Mouse (Mus musculus) c-Kit-positive CD71-positive TER-119-positive erythroid progenitor cells, embryonic 14.5 days (primary cell): ENCODE results near the gene Prpf40b.
A peak's percentile ranks its signal among the peaks of the same experiment; 100 is the strongest.
"Not testable (repeated sequence)": the region's sequence is repeated elsewhere in the genome, so short reads cannot be mapped to it uniquely, and the experiment has no call there.

Experiments
- DNase-seq: peaks from one replicate; pipeline ENCODE4 v3.0.0-alpha.2; 2013; ENCODE audit warnings: low spot score

Gene Prpf40b

DNA sequence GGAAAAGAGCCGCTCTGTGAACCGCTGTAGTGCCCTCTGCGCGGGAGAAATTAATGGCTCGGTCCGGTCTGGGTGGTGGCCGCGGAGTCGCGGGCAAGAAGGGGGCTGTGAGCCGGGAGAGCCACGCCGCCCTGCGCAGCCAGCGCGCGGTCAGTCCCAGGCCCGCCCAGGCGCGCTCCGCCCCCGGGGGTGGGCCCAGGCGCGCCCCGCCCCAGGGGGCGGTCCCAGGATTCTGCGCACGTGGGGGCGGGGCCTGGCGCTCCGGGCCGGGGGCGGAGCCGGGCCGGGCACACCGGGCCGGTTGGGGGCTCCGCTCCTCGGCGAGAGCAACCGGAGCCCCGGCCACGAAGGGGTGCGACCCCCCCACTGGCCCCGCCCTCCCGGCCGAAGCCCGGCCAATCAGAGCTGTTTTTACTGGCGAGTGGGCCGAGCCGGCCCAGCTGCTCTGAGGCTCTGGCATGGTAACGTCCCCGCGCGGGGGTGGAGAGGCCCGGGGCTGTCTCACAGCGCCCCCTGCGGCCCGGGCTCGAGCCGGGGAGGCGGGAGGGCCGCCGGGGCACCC, at the start of gene Prpf40b:
TSS of gene Prpf40b (plus strand) at position 275 of the 562 bp plus-strand sequence.
- DNase-seq, result peak; percentile 62

GRCm38 (mm10) chr15:99246736-99247135, 48.2 kb upstream of the Prpf40b start:
- DNase-seq, result not testable (repeated sequence)

DNA sequence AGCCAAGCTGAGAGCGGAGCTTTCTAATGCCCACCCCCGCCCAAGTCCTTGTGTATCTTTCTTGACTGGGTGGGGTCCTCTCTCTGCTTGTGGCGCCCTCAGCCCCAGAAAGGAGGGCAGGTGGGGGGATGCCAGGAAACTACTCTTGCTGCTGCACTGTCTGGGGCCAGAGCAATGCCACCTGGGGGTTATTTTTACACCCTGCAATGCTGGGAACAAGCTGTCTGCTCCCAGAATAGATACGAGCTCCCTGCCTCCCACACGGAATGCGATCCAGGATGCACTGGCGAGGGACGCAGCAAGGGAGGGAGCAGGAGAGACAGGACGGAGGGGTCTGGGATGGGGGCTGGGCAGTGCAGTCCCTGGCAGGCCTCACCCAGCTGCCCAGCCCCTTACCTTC, 45.9 kb upstream of the Prpf40b start:
- DNase-seq, result no peak

GRCm38 (mm10) chr15:99249938-99250337, 44.9 kb upstream of the Prpf40b start:
- DNase-seq, result no peak

DNA sequence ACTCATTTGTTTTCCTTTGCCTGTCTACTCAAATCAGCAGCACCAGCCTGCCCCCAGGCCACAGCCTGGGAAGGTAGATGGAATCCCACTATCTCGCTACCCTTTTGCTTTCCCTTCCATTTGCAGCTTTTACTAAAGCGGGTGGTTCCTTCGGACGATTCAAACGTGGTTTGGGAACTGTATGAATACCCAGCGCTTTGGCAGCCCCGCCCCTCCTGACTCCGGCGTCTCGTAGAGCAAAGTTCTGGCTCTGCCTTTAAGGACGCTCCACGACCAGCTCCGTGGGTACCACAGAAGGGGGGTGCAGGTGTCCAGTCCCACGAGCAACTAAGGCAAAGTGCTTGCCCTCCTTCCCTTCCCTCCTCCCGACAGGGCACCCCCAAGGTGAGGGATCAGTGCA, 43.8 kb upstream of the Prpf40b start:
- DNase-seq, result peak; percentile 27

GRCm38 (mm10) chr15:99251626-99252380, 43.1 kb upstream of the Prpf40b start, which contains the start of gene Mcrs1:
Gene Mcrs1 (minus strand): TSS chr15:99251961.
- peak; percentile 98 for DNase-seq

DNA sequence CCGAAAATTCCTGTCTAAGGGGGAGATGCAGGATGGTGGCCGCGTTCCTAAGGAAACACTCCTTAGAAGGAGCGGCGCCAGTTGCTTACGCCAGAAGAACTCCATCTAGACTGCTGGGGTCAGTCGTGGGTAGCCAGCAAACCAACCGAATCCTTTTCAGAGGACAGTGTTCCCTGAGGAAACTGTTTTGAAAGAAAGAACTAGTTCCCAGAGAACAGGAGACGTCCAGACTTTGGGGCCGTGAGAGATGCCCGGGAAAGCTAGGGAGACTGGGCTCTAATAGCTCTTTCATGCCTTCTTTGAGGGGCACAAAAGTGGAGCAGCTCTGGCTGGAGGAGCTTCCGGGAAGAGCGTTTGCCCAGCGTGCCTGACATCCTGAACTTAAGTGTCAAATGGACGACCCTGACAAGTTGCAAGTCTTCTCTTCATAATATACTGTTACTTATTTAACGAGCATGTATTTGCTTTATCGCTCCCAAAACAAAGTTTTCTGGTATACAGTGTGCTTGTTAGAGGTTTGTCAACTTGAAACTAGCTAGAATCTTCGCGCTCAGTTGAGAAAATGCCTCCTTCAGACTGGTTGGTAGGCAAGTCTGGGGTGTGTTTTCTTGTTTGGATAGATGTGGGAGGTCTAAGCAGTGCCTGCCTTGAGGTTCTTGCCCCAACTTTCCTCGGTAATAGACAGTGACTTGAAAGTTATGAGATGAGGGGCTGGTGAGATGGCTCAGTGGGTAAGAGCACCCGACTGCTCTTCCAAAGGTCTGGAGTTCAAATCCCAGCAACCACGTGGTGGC, 42.3 kb upstream of the Prpf40b start:
- peak; percentile 36 for DNase-seq

- DNase-seq, result not testable (repeated sequence)
These were observed 41.8 kb upstream of the Prpf40b start for GRCm38 (mm10) chr15:99253175-99253479.

- DNase-seq, result no peak
These were observed 41.1 kb upstream of the Prpf40b start for GRCm38 (mm10) chr15:99253772-99254171.

DNA sequence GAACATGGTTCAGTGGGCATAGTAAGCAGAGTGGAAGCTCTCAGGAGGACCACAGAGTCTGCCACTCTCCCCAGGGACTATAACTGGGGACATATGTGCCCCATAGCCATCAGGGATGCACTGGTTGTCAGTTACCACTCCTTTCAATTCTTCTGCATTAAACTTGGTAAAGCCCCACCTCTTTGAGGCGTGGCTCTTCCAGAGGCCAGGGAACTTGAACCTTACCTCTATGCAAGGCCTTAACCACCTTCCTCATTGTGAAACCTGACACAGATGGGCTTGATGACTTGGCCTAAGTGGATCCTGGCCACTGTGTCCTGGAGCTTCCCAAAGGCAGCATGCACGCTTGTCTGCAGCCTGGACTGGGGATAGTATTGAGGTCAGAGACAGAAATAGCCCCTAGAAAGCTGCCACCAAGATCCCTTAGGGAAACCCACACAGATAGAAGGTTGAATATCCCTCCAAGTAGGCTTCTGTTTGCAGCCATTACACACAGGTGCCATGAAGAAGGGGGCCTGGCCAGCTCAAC, 40.3 kb upstream of the Prpf40b start:
- no peak for DNase-seq

GRCm38 (mm10) chr15:99255241-99255749, 39.6 kb upstream of the Prpf40b start:
- no peak for DNase-seq

GRCm38 (mm10) chr15:99259167-99259729, 35.6 kb upstream of the Prpf40b start:
- no peak for DNase-seq

GRCm38 (mm10) chr15:99259730-99260252, 35.1 kb upstream of the Prpf40b start:
- DNase-seq, result peak; percentile 60

- no peak for DNase-seq
These were observed 32.2 kb upstream of the Prpf40b start for GRCm38 (mm10) chr15:99262702-99263101.

GRCm38 (mm10) chr15:99264363-99264762, 30.5 kb upstream of the Prpf40b start:
- no peak for DNase-seq

DNA sequence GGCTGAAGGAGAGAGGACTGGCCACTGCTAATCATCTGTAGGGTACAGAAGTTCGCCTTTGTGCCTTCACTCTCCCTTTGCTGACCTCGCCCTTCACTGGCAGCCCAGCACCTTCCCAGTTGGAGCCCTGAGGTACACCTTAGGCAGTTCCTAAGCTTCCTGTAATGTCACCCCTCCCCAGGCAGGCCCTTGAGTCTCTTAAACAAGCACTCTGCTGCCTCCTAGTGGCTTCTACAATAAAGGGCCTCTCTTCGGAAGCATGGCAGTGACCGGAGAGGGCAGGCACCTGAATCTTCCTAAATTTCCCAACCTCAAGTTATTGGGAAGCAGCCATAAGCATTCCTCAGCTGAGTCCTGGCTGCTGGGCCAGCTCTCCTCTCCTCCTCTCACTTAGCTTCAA, 29.2 kb upstream of the Prpf40b start:
- DNase-seq, result peak; percentile 68

GRCm38 (mm10) chr15:99276095-99276494, 18.8 kb upstream of the Prpf40b start:
- no peak for DNase-seq

GRCm38 (mm10) chr15:99278271-99278670, 16.6 kb upstream of the Prpf40b start:
- no peak for DNase-seq

DNA sequence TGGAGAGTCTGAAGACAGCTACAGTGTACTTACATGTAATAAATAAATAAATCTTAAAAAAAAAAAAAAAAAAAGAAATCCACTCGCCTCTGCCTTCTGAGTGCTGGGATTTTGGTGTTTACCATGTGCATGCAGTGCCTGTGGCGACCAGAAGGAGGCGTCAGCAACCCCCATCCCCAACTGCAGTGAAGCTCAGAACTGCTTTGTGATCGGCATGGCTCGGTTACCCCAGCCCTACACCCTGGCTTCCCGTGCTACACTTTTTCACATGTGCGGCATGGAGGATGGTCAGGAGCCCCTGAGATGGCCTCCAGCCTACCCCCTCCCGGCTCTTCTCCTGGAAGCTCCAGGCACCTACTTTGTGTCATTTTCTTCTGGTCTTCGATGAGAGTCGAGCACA, 11.4 kb upstream of the Prpf40b start:
- no peak for DNase-seq

DNA sequence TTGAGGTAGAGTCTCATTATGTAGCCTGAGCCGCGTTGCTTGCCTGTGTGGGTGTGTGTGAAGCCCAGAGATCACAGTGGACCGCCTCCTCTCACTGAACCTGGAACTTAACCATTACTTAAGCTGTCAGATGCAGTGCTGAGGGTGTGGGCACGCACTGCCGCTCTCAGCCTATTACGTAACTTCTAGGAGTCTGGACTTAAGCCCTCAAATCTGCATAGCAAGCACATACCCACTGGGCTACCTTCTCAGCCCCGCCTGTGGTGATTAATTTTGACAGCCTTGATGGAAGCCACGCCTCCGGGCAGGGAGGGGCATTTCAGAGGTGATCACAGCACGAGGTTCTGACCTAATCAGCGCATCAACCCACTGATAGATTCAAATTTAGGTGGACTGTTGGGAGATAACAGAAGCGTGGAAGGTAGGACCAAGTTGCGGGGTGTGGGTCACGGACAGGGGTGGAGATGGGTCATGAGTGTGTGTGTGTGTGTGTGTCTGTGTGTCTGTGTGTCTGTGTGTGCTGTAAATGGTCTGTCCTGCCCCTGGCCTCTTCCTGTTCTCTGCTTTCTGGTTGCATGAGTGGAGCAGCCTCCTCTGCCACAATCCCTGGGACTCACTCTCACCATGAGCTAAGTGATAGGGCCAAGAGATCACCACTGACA, 10.2 kb upstream of the Prpf40b start:
- peak; percentile 52 for DNase-seq

DNA sequence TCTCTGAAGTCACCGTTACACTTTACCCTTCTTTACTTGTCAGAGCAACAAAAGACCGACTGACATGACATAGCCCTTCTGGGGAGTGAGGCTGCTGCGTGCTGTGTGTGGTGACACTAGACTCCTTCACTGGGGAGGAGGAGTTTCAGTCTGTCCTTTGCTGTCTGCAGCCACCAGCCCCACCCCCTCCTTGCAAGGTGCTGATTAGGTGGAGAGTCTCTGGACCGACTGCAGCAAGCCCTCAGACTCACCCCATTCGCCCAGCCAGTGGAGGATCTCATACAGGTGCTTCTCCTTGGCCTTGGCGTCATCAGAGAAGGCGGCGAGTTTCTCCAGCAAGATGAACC, 9.7 kb upstream of the Prpf40b start:
- DNase-seq, result no peak

DNA sequence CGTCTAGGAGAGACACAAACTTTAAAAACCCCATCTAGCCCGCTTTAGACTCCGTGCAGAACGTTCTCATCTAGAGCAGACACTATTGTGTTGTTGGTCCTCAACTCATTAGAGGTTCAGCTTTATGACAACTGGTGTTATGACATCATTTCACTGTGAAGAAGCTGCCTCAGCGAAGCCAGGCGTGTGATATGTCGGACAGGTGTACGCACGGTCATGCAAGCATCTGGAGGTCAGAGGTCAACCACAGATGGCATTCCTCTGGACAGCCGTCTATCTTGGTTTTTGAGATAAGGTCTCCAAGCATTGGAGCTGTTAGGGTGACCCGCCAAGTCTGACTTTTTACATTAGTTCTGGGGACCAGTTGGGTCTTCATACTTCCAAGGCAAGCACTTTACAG, 4.3 kb upstream of the Prpf40b start:
- no peak for DNase-seq
